Mouse (Mus musculus) E14TG2a.4 (cell line): ENCODE results near the gene Themis2.
"Not testable (repeated sequence)": the region's sequence is repeated elsewhere in the genome, so short reads cannot be mapped to it uniquely, and the experiment has no call there.

Experiments used
- H3K27me3 ChIP-seq: 2 replicates; pipeline ENCODE4 v1.6.1; 2014; ENCODE audit warnings: low read length, control low read depth; ENCODE audit not compliant: insufficient read depth
- H3K36me3 ChIP-seq: 2 replicates; pipeline ENCODE4 v1.6.1; 2014; ENCODE audit warnings: low read length, control low read depth; ENCODE audit not compliant: insufficient read depth
- H3K4me1 ChIP-seq: replicated peaks from 2 replicates; pipeline ENCODE4 v1.6.1; 2014; ENCODE audit warnings: low read depth, low read length, control low read depth
- H3K4me3 ChIP-seq: replicated peaks from 2 replicates; pipeline ENCODE4 v1.5.1; 2014; ENCODE audit warnings: mild to moderate bottlenecking, low read length
- H3K9me3 ChIP-seq: 2 replicates; pipeline ENCODE4 v1.6.1; 2014; ENCODE audit warnings: low read length, control low read depth
- CTCF ChIP-seq: conservative IDR thresholded peaks from 2 replicates; pipeline ENCODE4 v1.5.1; 2014; ENCODE audit warnings: low read length
- NANOG ChIP-seq: IDR thresholded peaks from 2 replicates; pipeline ENCODE4 v1.6.1; 2014; ENCODE audit warnings: borderline replicate concordance, low read length, mixed read lengths
- POU5F1 ChIP-seq: IDR thresholded peaks from 2 replicates; pipeline ENCODE4 v1.6.1; 2014; ENCODE audit warnings: low read length, borderline replicate concordance

Gene Themis2

GRCm38 (mm10) chr4:132794028-132794427 is 2.2 kb downstream of the Themis2 start:
- Histone ChIP-seq H3K4me1 (peaks cover 26% of the 10 kb centered on the region), H3K4me3 (no peak overlapping the region), H3K9me3 (no peaks in the 10 kb centered on the region), H3K36me3 (no peaks in the 10 kb centered on the region), H3K27me3 (peaks cover 46% of the 10 kb centered on the region)
- TF ChIP-seq CTCF = no peak
- no peak for TF ChIP-seq POU5F1
- no peak for TF ChIP-seq NANOG

DNA sequence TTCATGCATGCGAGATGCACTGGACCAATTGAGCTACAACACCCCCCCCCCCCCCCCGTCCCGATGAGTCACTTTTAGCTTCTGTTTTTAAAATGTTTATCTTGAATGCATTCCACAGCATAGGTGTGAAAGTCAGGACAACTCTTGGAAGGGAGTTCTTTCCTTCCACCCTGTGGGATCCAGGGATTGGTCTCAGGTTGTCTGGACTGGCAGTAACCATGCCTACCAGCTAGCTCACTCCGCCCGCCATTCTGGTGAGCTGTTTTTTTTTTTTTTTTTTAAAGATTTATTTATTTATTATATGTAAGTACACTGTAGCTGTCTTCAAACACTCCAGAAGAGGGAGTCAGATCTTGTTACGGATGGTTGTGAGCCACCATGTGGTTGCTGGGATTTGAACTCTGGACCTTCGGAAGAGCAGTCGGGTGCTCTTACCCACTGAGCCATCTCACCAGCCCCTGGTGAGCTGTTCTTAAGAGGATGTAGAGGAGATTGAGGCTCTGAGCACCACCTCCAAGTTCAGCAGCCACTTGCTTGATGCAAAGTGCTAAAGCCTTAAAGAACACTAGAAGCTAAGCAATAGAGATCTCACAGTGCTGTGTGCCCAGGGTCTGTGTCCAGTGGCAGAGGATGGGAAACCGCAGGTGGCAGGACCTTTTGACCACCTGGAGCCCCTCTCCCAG is 2.7 kb downstream of the Themis2 start:
- H3K36me3 ChIP-seq, H3K4me3 ChIP-seq, H3K9me3 ChIP-seq: not testable (repeated sequence)
- Histone ChIP-seq H3K4me1 (peaks cover 26% of the 10 kb centered on the region), H3K27me3 (peaks cover 46% of the 10 kb centered on the region)

DNA sequence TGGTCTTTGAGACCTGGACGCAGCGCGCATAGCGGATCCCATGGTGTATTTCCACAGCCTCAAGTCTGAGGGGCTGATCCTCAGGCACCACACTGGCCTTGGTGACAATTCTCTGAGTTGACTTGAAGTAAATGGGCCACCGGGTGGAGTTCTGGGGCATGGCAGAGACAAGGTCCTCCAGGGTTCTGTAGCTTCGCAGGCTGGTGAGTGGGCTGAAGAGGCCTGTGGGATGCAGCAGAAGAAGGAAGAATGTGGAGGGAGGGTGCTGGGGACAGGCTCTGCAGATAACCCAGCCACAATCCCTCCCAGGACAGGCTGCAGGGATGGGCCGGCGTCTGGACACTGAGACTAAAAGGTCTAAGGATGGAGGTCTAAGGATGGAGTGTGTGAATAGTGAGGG is 6.5 kb downstream of the Themis2 start:
- Histone ChIP-seq H3K4me1 (peaks cover 20% of the 10 kb centered on the region), H3K4me3 (no peak overlapping the region), H3K9me3 (no peaks in the 10 kb centered on the region), H3K36me3 (no peaks in the 10 kb centered on the region), H3K27me3 (peaks cover 21% of the 10 kb centered on the region)
- TF ChIP-seq POU5F1 = no peak

DNA sequence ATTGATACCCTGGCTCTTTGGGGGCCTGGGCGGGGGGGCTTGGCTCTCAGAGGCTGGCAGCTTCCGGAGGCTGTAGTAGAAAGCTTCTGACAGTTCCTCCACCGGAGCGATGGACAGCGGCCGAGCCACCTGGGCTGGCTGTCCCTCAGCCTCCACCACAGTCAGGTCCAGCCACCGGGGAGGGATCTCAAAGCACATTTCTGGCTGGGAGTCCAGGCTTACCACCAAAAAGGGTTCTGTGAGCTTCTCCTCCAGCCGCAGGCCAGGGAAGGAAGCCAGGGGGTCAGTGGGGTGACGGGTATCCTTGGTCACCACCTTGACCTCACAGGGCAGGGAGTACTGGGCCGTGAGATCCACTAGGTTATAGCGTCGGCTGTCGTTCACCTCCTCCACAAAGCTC is 11.0 kb downstream of the Themis2 start:
- peaks cover 22% of the 10 kb centered on the region for H3K4me1 ChIP-seq

GRCm38 (mm10) chr4:132783732-132784131 is 12.5 kb downstream of the Themis2 start:
- no peak for TF ChIP-seq POU5F1
- no peak for TF ChIP-seq CTCF
- no peak for TF ChIP-seq NANOG
- Histone ChIP-seq H3K27me3 (no peaks in the 10 kb centered on the region), H3K36me3 (peaks cover 24% of the 10 kb centered on the region), H3K4me3 (no peak overlapping the region), H3K9me3 (no peaks in the 10 kb centered on the region), H3K4me1 (peaks cover 28% of the 10 kb centered on the region)

More for the DNA sequence above, 11.0 kb downstream of the Themis2 start:
- TF ChIP-seq NANOG = no peak
- no peak for TF ChIP-seq CTCF
- no peak for TF ChIP-seq POU5F1
- Histone ChIP-seq H3K36me3 (peaks cover 9% of the 10 kb centered on the region), H3K9me3 (no peaks in the 10 kb centered on the region), H3K27me3 (no peaks in the 10 kb centered on the region), H3K4me3 (peak overlapping the region; percentile 69)

DNA sequence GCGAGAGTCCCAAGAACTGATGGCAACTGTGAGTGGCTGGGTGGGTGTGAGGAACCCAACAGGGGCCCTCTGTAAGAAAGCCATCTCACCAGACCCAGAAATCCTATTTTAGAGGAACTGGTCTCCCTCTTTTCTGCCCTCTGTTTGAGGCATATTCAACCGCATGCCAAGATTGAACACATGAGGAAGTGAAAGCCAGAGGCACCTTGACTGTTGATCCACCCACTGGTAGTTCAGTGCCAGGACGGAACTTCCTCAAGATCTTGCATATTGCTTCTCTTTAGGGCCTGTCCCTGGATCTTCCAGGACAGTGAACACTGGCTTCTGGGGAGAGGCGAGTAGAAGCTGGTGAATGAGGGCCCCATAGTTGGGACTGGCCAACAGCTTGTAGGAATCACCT is 15.9 kb downstream of the Themis2 start:
- peaks cover 48% of the 10 kb centered on the region for H3K4me1 ChIP-seq
- TF ChIP-seq CTCF (no peak), POU5F1 (no peak), NANOG (no peak)
- H3K36me3 ChIP-seq = peaks cover 58% of the 10 kb centered on the region
- no peak overlapping the region for H3K4me3 ChIP-seq
- H3K9me3 ChIP-seq = no peaks in the 10 kb centered on the region
- no peaks in the 10 kb centered on the region for H3K27me3 ChIP-seq

GRCm38 (mm10) chr4:132778562-132779201 is 17.5 kb downstream of the Themis2 start:
- Histone ChIP-seq H3K9me3 (no peaks in the 10 kb centered on the region), H3K27me3 (no peaks in the 10 kb centered on the region), H3K36me3 (peaks cover 75% of the 10 kb centered on the region), H3K4me3 (no peak overlapping the region), H3K4me1 (peaks cover 46% of the 10 kb centered on the region)
- TF ChIP-seq POU5F1 (no peak), CTCF (no peak), NANOG (no peak)

GRCm38 (mm10) chr4:132776764-132777163 is 19.4 kb downstream of the Themis2 start:
- Histone ChIP-seq H3K36me3 (peaks cover 94% of the 10 kb centered on the region), H3K4me1 (peaks cover 46% of the 10 kb centered on the region)
- TF ChIP-seq POU5F1 (no peak), CTCF (peak; percentile 53)

GRCm38 (mm10) chr4:132774905-132775304 is 21.3 kb downstream of the Themis2 start:
- H3K4me3 ChIP-seq = no peak overlapping the region
- TF ChIP-seq CTCF (no peak), POU5F1 (no peak), NANOG (no peak)
- H3K4me1 ChIP-seq = peaks cover 49% of the 10 kb centered on the region

More at GRCm38 (mm10) chr4:132776764-132777163, 19.4 kb downstream of the Themis2 start:
- Histone ChIP-seq H3K27me3 (no peaks in the 10 kb centered on the region), H3K9me3 (no peaks in the 10 kb centered on the region), H3K4me3 (no peak overlapping the region)

More at GRCm38 (mm10) chr4:132774905-132775304, 21.3 kb downstream of the Themis2 start:
- H3K27me3 ChIP-seq = no peaks in the 10 kb centered on the region
- H3K9me3 ChIP-seq = no peaks in the 10 kb centered on the region
- H3K36me3 ChIP-seq = peaks cover 100% of the 10 kb centered on the region
